Mouse (Mus musculus) liver, adult 2 months (tissue): ENCODE data around the gene Gm136.

Experiments
- CTCF ChIP-seq: fragments of 200-500 bp; IDR thresholded peaks from 2 replicates; pipeline ENCODE4 v1.5.1; 2011; ENCODE audit warnings: low read depth, low read length, control low read depth
- POLR2A ChIP-seq: fragments of 200-500 bp; IDR thresholded peaks from 2 replicates; pipeline ENCODE4 v1.6.1; 2011; ENCODE audit warnings: low read length, control low read depth; ENCODE audit not compliant: insufficient read depth; ENCODE audit errors: extremely low read depth

DNA sequence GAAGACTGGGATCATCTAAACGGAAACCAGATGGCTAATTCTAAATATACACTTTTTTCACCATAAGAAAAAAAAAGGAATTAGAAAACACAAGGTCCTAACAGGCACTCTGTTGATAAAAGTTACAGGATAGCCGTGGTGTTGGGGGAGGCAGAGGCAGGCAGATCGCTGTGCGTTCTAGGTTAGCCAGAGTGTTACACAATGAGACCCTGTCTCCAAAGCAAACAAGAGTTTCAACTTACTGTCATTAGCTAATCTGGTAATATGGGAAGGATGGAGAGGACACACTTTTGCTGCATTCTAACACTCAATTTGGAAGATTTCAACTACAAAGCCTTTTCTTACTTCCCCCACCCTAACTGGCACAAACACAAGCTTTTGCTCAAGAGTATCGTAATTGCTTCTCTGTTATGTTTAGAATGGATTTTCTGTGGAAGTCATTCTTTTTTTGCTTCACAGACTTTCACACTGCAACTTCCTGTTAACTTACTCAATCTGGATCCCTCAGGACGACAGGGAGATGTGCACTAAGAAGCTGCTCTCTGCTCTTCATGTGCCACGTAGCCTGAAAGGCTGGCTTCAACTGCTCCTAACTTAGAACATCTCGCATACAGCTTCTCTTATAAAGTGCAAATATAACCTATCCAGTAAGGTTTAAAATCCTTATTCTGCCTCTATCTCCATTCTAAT, 41.4 kb upstream of the Gm136 start:
- TF ChIP-seq POLR2A (no peak), CTCF (no peak)
